Mouse (Mus musculus) small intestine, adult 2 months (tissue): Measurements from ENCODE around the gene Nepro.

Experiments used
- CTCF ChIP-seq: fragments of 200-500 bp; IDR thresholded peaks from 2 replicates; pipeline ENCODE4 v1.5.1; 2012; ENCODE audit warnings: low read depth, mild to moderate bottlenecking, control low read depth, inconsistent platforms, low read length, moderate library complexity, mixed read lengths; ENCODE audit not compliant: insufficient replicate concordance, insufficient read length; ENCODE audit errors: extremely low read depth
- POLR2A ChIP-seq: fragments of 200-500 bp; IDR thresholded peaks from 2 replicates; pipeline ENCODE4 v1.6.1; 2012; ENCODE audit warnings: low read depth, mild to moderate bottlenecking, control low read depth, inconsistent platforms, low read length, moderate library complexity

- no peak for TF ChIP-seq CTCF
- no peak for TF ChIP-seq POLR2A
Measured at GRCm38 (mm10) chr16:44767967-44768366, 43.9 kb downstream of the Nepro start.
